Mouse (Mus musculus) CH12.LX (cell line): Measurements from ENCODE around the gene Pdcd4. TPM values are rescaled to one million over a fixed set of nuclear protein-coding genes. Genes with fewer than 3 reads are reported as not detected.

Experiments
- DNase-seq: peaks from one replicate; pipeline ENCODE4 v3.0.0-alpha.2; 2013; ENCODE audit errors: extremely low read depth
- H3K27ac ChIP-seq: 2 replicates; pipeline ENCODE4 v1.5.1; 2012; ENCODE audit warnings: low read depth, mild to moderate bottlenecking, control low read depth, moderate library complexity; ENCODE audit not compliant: insufficient read depth
- H3K27me3 ChIP-seq: replicated peaks from 2 replicates; pipeline ENCODE3; 2012; ENCODE audit warnings: inconsistent platforms
- H3K36me3 ChIP-seq, 2 experiments: replicated peaks in 1 of 2; 2 replicates each; pipeline versions ENCODE3 to v1.6.1; 2012; ENCODE audit warnings: inconsistent platforms in 1 of 2, low read length in 1 of 2, mild to moderate bottlenecking in 1 of 2, mixed read lengths in 1 of 2, moderate library complexity in 1 of 2; ENCODE audit not compliant: control insufficient read depth in 1 of 2, insufficient read depth in 1 of 2
- H3K4me1 ChIP-seq, 2 experiments: 2 replicates each; pipeline ENCODE4 v1.6.1; 2012; ENCODE audit warnings: inconsistent platforms in 1 of 2, moderate library complexity in 1 of 2; ENCODE audit not compliant: insufficient read depth in 2 of 2, control insufficient read depth in 1 of 2
- H3K4me2 ChIP-seq: 2 replicates; pipeline ENCODE4 v1.6.1; 2012; ENCODE audit warnings: low read depth, mild to moderate bottlenecking, control low read depth; ENCODE audit not compliant: poor library complexity, insufficient read depth, severe bottlenecking
- H3K4me3 ChIP-seq, 3 experiments: fragments of 150-350 bp in 1 of 3; sonication (generic) in 1 of 3; replicated peaks in 1 of 3; 2 replicates each; pipeline versions ENCODE3 to v1.5.1; 2011 to 2012; ENCODE audit warnings: low read depth in 2 of 3, low read length in 2 of 3, mild to moderate bottlenecking in 2 of 3, moderate library complexity in 2 of 3, control low read depth in 1 of 3, improper control_type of control experiment in 1 of 3, inconsistent platforms in 1 of 3, mixed read lengths in 1 of 3; ENCODE audit not compliant: poor library complexity in 1 of 3
- H3K79me2 ChIP-seq: replicated peaks from 2 replicates; pipeline ENCODE4 v1.6.1; 2012; ENCODE audit warnings: mild to moderate bottlenecking, moderate library complexity; ENCODE audit not compliant: control insufficient read depth, poor library complexity, insufficient read depth, severe bottlenecking; ENCODE audit errors: extremely low read depth
- H3K9ac ChIP-seq: 2 replicates; pipeline ENCODE4 v1.6.1; 2012; ENCODE audit warnings: low read depth, mild to moderate bottlenecking, control low read depth, moderate library complexity; ENCODE audit not compliant: insufficient read depth
- H3K9me3 ChIP-seq: replicated peaks from 2 replicates; pipeline ENCODE3; 2012; ENCODE audit warnings: low read length, inconsistent platforms, mixed read lengths
- BHLHE40 ChIP-seq: IDR thresholded peaks from 2 replicates; pipeline ENCODE4 v1.6.1; 2011; ENCODE audit warnings: mild to moderate bottlenecking, low read depth, low read length, improper control_type of control experiment
- CHD1 ChIP-seq: IDR thresholded peaks from 2 replicates; pipeline ENCODE4 v1.6.1; 2012; ENCODE audit warnings: low read depth, low read length, improper control_type of control experiment, inconsistent platforms
- CHD2 ChIP-seq: IDR thresholded peaks from 2 replicates; pipeline ENCODE4 v1.6.1; 2011; ENCODE audit warnings: low read length, improper control_type of control experiment
- E2F4 ChIP-seq: IDR thresholded peaks from 2 replicates; pipeline ENCODE4 v1.6.1; 2011; ENCODE audit warnings: low read depth, low read length, improper control_type of control experiment; ENCODE audit not compliant: insufficient replicate concordance
- GABPA ChIP-seq: IDR thresholded peaks from 2 replicates; pipeline ENCODE4 v1.6.1; 2012; ENCODE audit warnings: low read depth, low read length, improper control_type of control experiment, inconsistent platforms; ENCODE audit not compliant: insufficient replicate concordance
- IRF4 ChIP-seq: IDR thresholded peaks from 2 replicates; pipeline ENCODE4 v1.6.1; 2014; ENCODE audit warnings: low read depth, mild to moderate bottlenecking, inconsistent platforms, low read length, improper control_type of control experiment
- JUND ChIP-seq: conservative IDR thresholded peaks from 2 replicates; pipeline ENCODE4 v1.6.1; 2011; ENCODE audit warnings: low read depth, low read length, improper control_type of control experiment
- MAFK ChIP-seq: IDR thresholded peaks from 2 replicates; pipeline ENCODE4 v1.6.1; 2011; ENCODE audit warnings: low read length, improper control_type of control experiment; ENCODE audit not compliant: insufficient replicate concordance
- MAZ ChIP-seq: IDR thresholded peaks from 2 replicates; pipeline ENCODE4 v1.6.1; 2012; ENCODE audit warnings: low read depth, mild to moderate bottlenecking, inconsistent platforms, low read length, improper control_type of control experiment, moderate library complexity
- MEF2A ChIP-seq: IDR thresholded peaks from 2 replicates; pipeline ENCODE4 v1.6.1; 2014; ENCODE audit warnings: low read depth, mild to moderate bottlenecking, inconsistent platforms, low read length, improper control_type of control experiment, borderline replicate concordance
- NRF1 ChIP-seq: IDR thresholded peaks from 2 replicates; pipeline ENCODE4 v1.6.1; 2014; ENCODE audit warnings: low read depth, mild to moderate bottlenecking, inconsistent platforms, low read length, improper control_type of control experiment, moderate library complexity
- PAX5 ChIP-seq: IDR thresholded peaks from 2 replicates; pipeline ENCODE4 v1.6.1; 2012; ENCODE audit warnings: low read length, inconsistent platforms, mixed read lengths
- POLR2A ChIP-seq: IDR thresholded peaks from 2 replicates; pipeline ENCODE4 v1.6.1; 2011; ENCODE audit warnings: low read depth, mild to moderate bottlenecking, improper control_type of control experiment, low read length
- RAD21 ChIP-seq: IDR thresholded peaks from 2 replicates; pipeline ENCODE4 v1.6.1; 2011; ENCODE audit warnings: low read depth, mild to moderate bottlenecking, low read length, improper control_type of control experiment, moderate library complexity
- RCOR1 ChIP-seq: conservative IDR thresholded peaks from 2 replicates; pipeline ENCODE4 v1.6.1; 2012; ENCODE audit warnings: low read depth, mild to moderate bottlenecking, inconsistent platforms, low read length, improper control_type of control experiment
- TBP ChIP-seq: conservative IDR thresholded peaks from 2 replicates; pipeline ENCODE4 v1.6.1; 2011; ENCODE audit warnings: low read depth, low read length, improper control_type of control experiment
- UBTF ChIP-seq: IDR thresholded peaks from 2 replicates; pipeline ENCODE4 v1.6.1; 2012; ENCODE audit warnings: low read depth, mild to moderate bottlenecking, inconsistent platforms, low read length, improper control_type of control experiment, moderate library complexity
- ZKSCAN1 ChIP-seq: IDR thresholded peaks from 2 replicates; pipeline ENCODE4 v1.6.1; 2012; ENCODE audit warnings: low read depth, inconsistent platforms, low read length, improper control_type of control experiment, borderline replicate concordance
- dilution Hi-C: fragments of 300-500 bp; cut with MboI; formaldehyde crosslinking; loops from 2 replicates; pipeline ENCODE4 v1.14.3; 2020; ENCODE audit warnings: low sequenced_read_pairs; ENCODE audit not compliant: extremely low pct_unique_long_range_greater_than_20kb, extremely low pct_ligation_motif_present
- in situ Hi-C: fragments of 300-500 bp; cut with MboI; formaldehyde crosslinking; loops from 3 replicates; pipeline ENCODE4 v1.14.3; 2019; ENCODE audit warnings: low sequenced_read_pairs, low pct_ligation_motif_present, low pct_unique_long_range_greater_than_20kb, mixed read lengths
- polyA plus RNA-seq: library from polyadenylated mRNA; unstranded; fragments of >175 nt; gene quantifications from 2 replicates; pipeline ENCODE4 v1.2.1, GENCODE M21; 2012; ENCODE audit warnings: low read depth; ENCODE audit not compliant: insufficient read length
- total RNA-seq, 2 experiments: library from RNA; depleted of rRNA; stranded (reverse); fragments of 300-350 nt in 1 of 2; fragments of >200 nt in 1 of 2; gene quantifications; 2 replicates each; pipeline ENCODE4 v1.2.3; 2012 to 2014

Gene Pdcd4
- total and polyA plus RNA-seq, 3 experiments, result 24.4 to 39.0 (median 26.3) TPM

GRCm38 (mm10) chr19:53848272-53848995, 43.6 kb upstream of the Pdcd4 start:
- Histone ChIP-seq H3K27ac (no peak overlapping the region), H3K27me3 (no peaks in the 10 kb centered on the region), H3K9me3 (no peaks in the 10 kb centered on the region), H3K9ac (no peak overlapping the region), H3K36me3 (no peaks in the 10 kb centered on the region), H3K4me2 (no peak overlapping the region), H3K4me3 (no peak overlapping the region), H3K4me1 (peaks cover 0 to 5% of the 10 kb centered on the region in 2 experiments; a peak in 1 of 4 replicates), H3K79me2 (no peaks in the 10 kb centered on the region)
- in situ Hi-C loops, result loop anchor here (5.0 kb wide), 1 partner anchor 59 kb away; no protein-coding TSS in a partner anchor
- no peak for DNase-seq
- TF ChIP-seq RCOR1, result no peak
- TF ChIP-seq PAX5, result no peak
- TF ChIP-seq NRF1, result no peak
- no peak for TF ChIP-seq E2F4
- no peak for TF ChIP-seq MAZ
- no peak for TF ChIP-seq IRF4
- no peak for TF ChIP-seq CHD1
- no peak for TF ChIP-seq ZKSCAN1
- no peak for TF ChIP-seq UBTF
- TF ChIP-seq GABPA, result no peak
- dilution Hi-C loops, result no loop called here

DNA sequence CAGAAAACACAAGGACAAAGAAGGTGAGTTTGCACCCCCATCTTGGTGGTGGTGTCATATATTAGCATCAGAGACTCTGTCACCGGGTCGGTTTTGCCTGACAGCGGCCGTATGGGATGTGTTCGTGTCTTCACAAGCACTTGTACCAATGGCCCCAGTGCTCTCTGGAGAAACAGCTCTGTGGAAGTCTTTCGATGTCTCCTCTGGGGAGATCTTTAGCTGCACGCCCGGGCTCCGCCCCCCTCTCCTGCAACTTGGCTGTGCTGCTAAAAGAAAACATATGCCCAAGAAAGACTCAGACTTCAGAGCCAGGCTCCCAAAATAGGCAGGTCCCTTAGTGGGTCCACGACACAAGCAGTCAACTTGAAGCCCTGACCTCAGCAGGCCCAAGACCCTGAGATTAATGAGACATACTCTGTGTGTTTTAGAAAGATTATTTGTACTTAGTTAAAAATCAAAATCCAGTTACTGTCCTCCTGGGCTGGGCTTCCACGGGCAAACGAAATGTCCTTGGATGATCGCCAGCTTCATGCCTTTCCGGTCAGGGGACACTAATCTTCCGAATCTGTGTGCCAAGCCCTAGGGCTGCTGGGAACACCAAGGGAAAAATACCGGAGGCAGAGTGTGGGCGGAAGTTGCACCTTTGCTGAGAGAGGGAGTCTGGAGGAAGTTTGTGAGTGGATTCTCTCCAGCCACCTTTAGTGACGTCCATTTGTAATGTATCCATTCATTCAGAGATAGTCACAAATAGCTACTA, 41.7 kb upstream of the Pdcd4 start:
- Histone ChIP-seq H3K79me2 (no peaks in the 10 kb centered on the region), H3K27ac (no peak overlapping the region), H3K9ac (no peak overlapping the region), H3K27me3 (no peaks in the 10 kb centered on the region), H3K4me3 (no peak overlapping the region), H3K9me3 (no peaks in the 10 kb centered on the region), H3K4me2 (no peak overlapping the region), H3K36me3 (no peaks in the 10 kb centered on the region), H3K4me1 (peaks cover 7 to 15% of the 10 kb centered on the region in 2 experiments)
- TF ChIP-seq POLR2A (no peak), PAX5 (no peak), BHLHE40 (no peak), TBP (no peak), CHD2 (no peak), RAD21 (no peak), MAFK (no peak), MEF2A (no peak), JUND (no peak)
- in situ Hi-C loops (no loop called here), dilution Hi-C loops (no loop called here)
- DNase-seq, result no peak
